Mouse (Mus musculus): Measurements from ENCODE around the gene Sspn. TPM values are rescaled to one million over a fixed set of nuclear protein-coding genes. Genes with fewer than 3 reads are reported as not detected.

Sspn gene
- total and polyA plus RNA-seq, 3 experiments, result not detected

DNA sequence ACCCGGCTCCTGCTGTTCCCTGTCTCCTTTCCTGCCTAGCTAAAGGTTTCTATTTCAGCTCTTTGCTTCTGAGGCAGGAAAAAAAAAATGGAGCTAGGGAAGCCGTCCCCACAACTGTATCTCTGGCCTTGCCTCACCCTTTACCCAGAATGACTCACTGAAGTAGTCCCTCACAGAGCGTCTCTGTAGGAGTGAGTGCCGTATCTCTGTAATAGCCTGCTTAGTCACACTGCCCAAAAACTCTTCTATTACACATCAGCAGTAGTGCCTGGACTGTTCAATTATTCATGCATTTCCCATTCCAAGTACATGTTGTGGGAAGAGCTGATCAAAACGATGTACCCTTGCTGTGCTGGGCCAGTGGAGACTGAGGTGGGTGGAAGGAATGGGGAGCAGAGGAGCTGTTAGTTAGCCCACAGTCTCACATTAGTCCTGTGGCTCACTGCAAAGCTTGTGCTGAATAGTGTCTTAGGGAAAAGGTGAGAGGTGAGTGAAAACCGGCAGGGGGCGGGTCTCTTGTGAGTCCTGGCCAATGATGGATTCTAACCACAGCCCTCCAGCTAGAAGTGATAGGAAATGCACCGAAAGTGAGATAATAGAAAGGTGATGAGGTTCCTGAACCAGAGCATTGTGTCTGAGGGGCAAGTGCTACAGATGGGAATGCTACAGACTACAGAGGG lies 46.5 kb downstream of the Sspn start:
- DNase-seq (ENCODE audit: low read depth, low spot score), result peak; percentile 27
- Histone ChIP-seq H3K9me3 (replicated peaks; ENCODE audit: insufficient read depth, low read length) (no peaks in the 10 kb centered on the region), H3K4me3 (ENCODE audit: control insufficient read depth in 1 of 2, insufficient read depth in 1 of 2, low read depth in 2 of 2, low read length in 2 of 2) (no peak overlapping the region)

DNA sequence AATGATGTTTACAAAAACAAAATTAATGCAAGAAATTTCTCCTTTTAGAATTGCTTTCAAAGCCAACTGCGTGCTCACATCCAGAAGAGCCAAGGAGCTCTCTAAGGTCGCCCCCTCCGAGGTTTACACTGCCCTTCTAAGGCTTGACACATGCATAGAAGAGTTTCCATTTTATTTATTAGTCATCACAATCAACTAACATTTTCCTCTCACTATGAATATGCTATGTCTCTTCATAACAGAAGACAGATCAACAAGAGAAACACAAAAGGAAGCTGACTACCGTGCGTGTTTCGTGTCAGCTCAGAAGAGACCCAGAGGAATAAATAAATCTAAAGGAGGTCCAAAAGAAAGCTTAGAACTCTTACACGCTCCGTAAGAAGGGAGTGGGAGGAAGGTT lies 49.6 kb downstream of the Sspn start:
- TF ChIP-seq ETS1 (IDR thresholded peaks at IDR 0.05; ENCODE audit: low read depth, low read length), result no peak
- no peak for TF ChIP-seq USF2 (IDR thresholded peaks at IDR 0.05; ENCODE audit: borderline replicate concordance in 1 of 2, insufficient read depth in 1 of 2, low read depth in 1 of 2, low read length in 2 of 2)
- no peak for TF ChIP-seq ZKSCAN1 (IDR thresholded peaks at IDR 0.05; ENCODE audit: low read depth, low read length)
- TF ChIP-seq KAT2A (conservative IDR thresholded peaks at IDR 0.05; ENCODE audit: low read depth, low read length), result no peak
- no peak for TF ChIP-seq ELF1 (IDR thresholded peaks at IDR 0.05; ENCODE audit: low read depth, low read length)
- TF ChIP-seq GATA1 (IDR thresholded peaks at IDR 0.05; ENCODE audit: low read depth, low read length), result no peak
- no peak for TF ChIP-seq NRF1 (IDR thresholded peaks at IDR 0.05; ENCODE audit: insufficient read depth, low read depth, low read length, poor library complexity, severe bottlenecking)
- no peak for TF ChIP-seq GABPA (IDR thresholded peaks at IDR 0.05; ENCODE audit: low read depth, low read length)
- no peak for TF ChIP-seq CTCF (IDR thresholded peaks at IDR 0.05 in 2 of 3, conservative IDR thresholded peaks at IDR 0.05 in 1 of 3; ENCODE audit: control insufficient read depth in 1 of 3, insufficient read depth in 1 of 3, low read depth in 2 of 3, low read length in 3 of 3, poor library complexity in 1 of 3, severe bottlenecking in 1 of 3)
- no peak for TF ChIP-seq NELFE (IDR thresholded peaks at IDR 0.05; ENCODE audit: low read depth, low read length)
- no peak for TF ChIP-seq ZC3H11A (IDR thresholded peaks at IDR 0.05; ENCODE audit: low read depth, low read length)
- peaks cover 6 to 12% of the 10 kb centered on the region in 2 experiments for H3K4me1 ChIP-seq (ENCODE audit: control insufficient read depth in 1 of 2, insufficient read depth in 2 of 2, low read length in 2 of 2)
- no peak overlapping the region for H3K9ac ChIP-seq (ENCODE audit: control insufficient read depth, low read depth, low read length, poor library complexity, severe bottlenecking)
- H3K36me3 ChIP-seq (ENCODE audit: control insufficient read depth in 1 of 2, insufficient read depth in 2 of 2, low read length in 2 of 2), result peaks cover 0 to 10% of the 10 kb centered on the region in 2 experiments; a peak in 2 of 4 replicates
- no peak for DNase-seq (ENCODE audit: low read depth, low spot score)
- H3K4me3 ChIP-seq (ENCODE audit: control insufficient read depth in 1 of 2, insufficient read depth in 1 of 2, low read depth in 2 of 2, low read length in 2 of 2), result no peak overlapping the region
- H3K79me2 ChIP-seq (ENCODE audit: control insufficient read depth, insufficient read depth, low read length, poor library complexity), result no peaks in the 10 kb centered on the region
- H3K9me3 ChIP-seq (replicated peaks; ENCODE audit: insufficient read depth, low read length), result no peaks in the 10 kb centered on the region
- no peaks in the 10 kb centered on the region for H3K27me3 ChIP-seq (ENCODE audit: control insufficient read depth in 1 of 2, insufficient read depth in 2 of 2, low read length in 2 of 2)
- no peak overlapping the region for H3K27ac ChIP-seq (ENCODE audit: control insufficient read depth, low read depth, low read length)

More for the DNA sequence above, 46.5 kb downstream of the Sspn start:
- Histone ChIP-seq H3K79me2 (ENCODE audit: control insufficient read depth, insufficient read depth, low read length, poor library complexity) (no peaks in the 10 kb centered on the region), H3K27ac (ENCODE audit: control insufficient read depth, low read depth, low read length) (no peak overlapping the region), H3K4me1 (ENCODE audit: control insufficient read depth in 1 of 2, insufficient read depth in 2 of 2, low read length in 2 of 2) (no peaks in the 10 kb centered on the region; a peak in 1 of 4 replicates), H3K27me3 (ENCODE audit: control insufficient read depth in 1 of 2, insufficient read depth in 2 of 2, low read length in 2 of 2) (no peaks in the 10 kb centered on the region), H3K36me3 (ENCODE audit: control insufficient read depth in 1 of 2, insufficient read depth in 2 of 2, low read length in 2 of 2) (no peaks in the 10 kb centered on the region), H3K9ac (ENCODE audit: control insufficient read depth, low read depth, low read length, poor library complexity, severe bottlenecking) (no peak overlapping the region)
- TF ChIP-seq SMC3 (IDR thresholded peaks at IDR 0.05; ENCODE audit: low read depth, low read length) (no peak), CHD1 (IDR thresholded peaks at IDR 0.05; ENCODE audit: low read depth, low read length) (no peak), TAL1 (IDR thresholded peaks at IDR 0.05; ENCODE audit: low read length) (no peak), JUND (IDR thresholded peaks at IDR 0.05; ENCODE audit: low read depth, low read length) (no peak), USF1 (IDR thresholded peaks at IDR 0.05; ENCODE audit: low read depth, low read length) (no peak), ETS1 (IDR thresholded peaks at IDR 0.05; ENCODE audit: low read depth, low read length) (no peak), MYC (IDR thresholded peaks at IDR 0.05; ENCODE audit: low read depth, low read length) (no peak), TCF12 (IDR thresholded peaks at IDR 0.05; ENCODE audit: low read depth, low read length) (no peak)

Data from MEL (cell line).